Mouse (Mus musculus): ENCODE measurements at regions not wholly inside any gene's neighbourhood (a gene's known extent, or its start where the extent isn't known, plus 50 kb on each side); places are given as distances from the start of the nearest gene placed in this dataset.
"Not testable (repeated sequence)": the region's sequence is repeated elsewhere in the genome, so short reads cannot be mapped to it uniquely, and the experiment has no call there.

DNA sequence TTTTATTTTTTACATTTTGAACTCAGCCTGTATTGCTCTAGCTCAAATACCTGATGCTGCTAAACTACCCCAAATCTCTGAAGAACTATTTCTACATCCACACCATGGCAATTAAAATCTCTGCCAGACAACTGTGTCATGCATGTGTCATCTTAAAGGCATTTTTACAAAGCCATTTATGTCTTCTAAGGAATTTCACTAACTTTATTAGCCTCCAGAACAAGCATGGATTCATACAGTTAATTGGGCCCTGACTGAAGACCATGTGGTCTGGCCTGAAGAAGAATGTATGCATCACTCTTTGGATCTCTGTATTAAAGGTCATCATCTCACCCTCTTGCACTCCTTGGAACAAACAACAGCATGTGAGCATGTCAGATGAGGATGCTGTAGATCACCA, 593.5 kb downstream of the Efna5 start:
- no peak for DNase-seq (ENCODE audit: low spot score in 2 of 2)

- no peak for DNase-seq (ENCODE audit: low spot score in 2 of 2)
These were observed 594.0 kb downstream of the Efna5 start for GRCm38 (mm10) chr17:62287127-62287526.

- DNase-seq (ENCODE audit: low spot score in 2 of 2): no peak
These were observed 594.7 kb downstream of the Efna5 start for GRCm38 (mm10) chr17:62286086-62287080.

- no peak for DNase-seq (ENCODE audit: low spot score in 2 of 2)
These were observed 600.9 kb downstream of the Efna5 start for GRCm38 (mm10) chr17:62280201-62280600.

DNA sequence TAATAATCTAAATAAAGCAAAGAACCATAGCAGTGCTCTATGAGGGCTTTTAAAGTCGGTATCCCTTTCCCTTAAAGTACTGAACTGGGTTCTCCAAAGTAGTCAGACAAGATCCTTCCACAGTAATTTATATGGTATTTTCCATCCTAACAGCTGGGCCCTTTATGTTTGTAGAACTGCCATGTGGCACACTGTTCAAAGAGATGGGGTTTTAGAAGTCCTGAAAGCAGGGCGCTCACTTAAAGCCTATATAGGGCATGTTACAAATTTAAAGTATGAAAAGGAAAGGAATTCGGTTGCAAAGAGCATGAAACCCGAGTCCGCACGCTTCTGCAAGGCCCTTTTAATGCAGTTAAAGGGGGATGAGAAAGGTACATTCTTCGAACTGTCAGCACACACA, 609.7 kb downstream of the Efna5 start:
- DNase-seq (ENCODE audit: low spot score in 2 of 2): no peak

- no peak for DNase-seq (ENCODE audit: low spot score in 2 of 2)
These were observed 611.8 kb downstream of the Efna5 start for GRCm38 (mm10) chr17:62269279-62269678.

DNA sequence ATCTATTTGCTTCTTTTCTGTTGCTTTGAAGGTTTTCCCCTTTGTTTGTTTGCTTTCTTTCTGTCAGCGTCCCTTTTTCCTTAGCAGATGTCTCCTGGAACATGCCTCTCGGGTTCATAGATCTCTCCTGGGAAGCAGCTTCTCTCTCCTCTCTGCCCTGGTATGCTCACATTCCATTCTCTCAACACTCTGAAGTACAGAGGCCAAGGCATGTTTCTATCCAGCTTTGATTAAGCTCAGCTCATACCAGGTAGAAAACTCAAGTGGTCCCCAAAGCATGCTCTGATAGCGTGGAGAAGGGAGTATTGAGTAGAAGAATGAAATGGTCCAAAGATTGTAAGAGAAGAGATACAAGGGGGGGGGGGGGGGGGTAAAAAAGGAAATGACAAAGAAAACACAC, 627.7 kb downstream of the Efna5 start:
- no peak for DNase-seq (ENCODE audit: low spot score in 2 of 2)

GRCm38 (mm10) chr17:62248011-62248410, 633.1 kb downstream of the Efna5 start:
- no peak for DNase-seq (ENCODE audit: low spot score in 2 of 2)

GRCm38 (mm10) chr17:62246650-62247049, 634.5 kb downstream of the Efna5 start:
- no peak for DNase-seq (ENCODE audit: low spot score in 2 of 2)

GRCm38 (mm10) chr17:62230939-62231338, 650.2 kb downstream of the Efna5 start:
- no peak for DNase-seq (ENCODE audit: low spot score in 2 of 2)

GRCm38 (mm10) chr17:62210441-62211025, 670.6 kb downstream of the Efna5 start:
- DNase-seq (ENCODE audit: low spot score in 2 of 2): no peak

DNA sequence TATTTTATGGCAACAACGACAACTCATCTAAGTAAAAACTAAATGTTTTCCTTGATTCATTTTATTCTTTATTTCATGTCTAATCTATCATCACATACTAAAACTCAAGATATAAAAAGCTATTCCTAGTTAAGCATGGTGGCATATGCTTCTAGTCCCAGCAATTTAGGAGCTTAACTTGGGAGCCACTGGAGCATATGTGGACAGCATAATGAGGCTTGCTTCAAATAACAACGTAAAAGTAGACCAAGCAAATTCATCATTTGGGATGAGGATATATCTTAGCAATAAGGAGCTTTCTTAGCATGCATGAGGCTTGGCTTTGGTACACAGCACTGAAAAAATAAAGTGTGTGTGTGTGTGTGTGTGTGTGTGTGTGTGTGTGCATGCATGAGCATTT, 678.5 kb downstream of the Efna5 start:
- DNase-seq (ENCODE audit: low spot score in 2 of 2): no peak

- DNase-seq (ENCODE audit: low spot score in 2 of 2): no peak
These were observed 680.6 kb downstream of the Efna5 start for GRCm38 (mm10) chr17:62200491-62200890.

DNA sequence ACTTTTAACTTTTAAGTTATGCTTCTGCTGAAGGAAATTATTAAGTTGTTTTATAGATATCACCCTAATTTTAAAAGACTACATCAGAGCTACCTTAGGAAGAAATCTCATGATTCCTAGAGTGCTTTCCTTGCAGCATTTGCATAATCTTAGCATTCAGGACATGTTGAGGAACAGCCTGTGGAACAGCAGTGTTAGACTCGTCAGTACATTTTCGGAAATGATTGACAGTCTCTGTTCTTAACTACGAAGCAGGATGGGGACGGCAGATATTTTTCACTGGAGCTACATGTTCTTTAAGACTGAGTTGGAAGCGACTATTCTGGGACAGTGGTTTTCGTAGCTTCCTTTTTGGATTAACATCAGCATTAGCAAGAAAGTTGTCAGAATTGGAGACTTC, 681.6 kb downstream of the Efna5 start:
- peak in 1 of 2 experiments; percentile 8 for DNase-seq (ENCODE audit: low spot score in 2 of 2)

DNA sequence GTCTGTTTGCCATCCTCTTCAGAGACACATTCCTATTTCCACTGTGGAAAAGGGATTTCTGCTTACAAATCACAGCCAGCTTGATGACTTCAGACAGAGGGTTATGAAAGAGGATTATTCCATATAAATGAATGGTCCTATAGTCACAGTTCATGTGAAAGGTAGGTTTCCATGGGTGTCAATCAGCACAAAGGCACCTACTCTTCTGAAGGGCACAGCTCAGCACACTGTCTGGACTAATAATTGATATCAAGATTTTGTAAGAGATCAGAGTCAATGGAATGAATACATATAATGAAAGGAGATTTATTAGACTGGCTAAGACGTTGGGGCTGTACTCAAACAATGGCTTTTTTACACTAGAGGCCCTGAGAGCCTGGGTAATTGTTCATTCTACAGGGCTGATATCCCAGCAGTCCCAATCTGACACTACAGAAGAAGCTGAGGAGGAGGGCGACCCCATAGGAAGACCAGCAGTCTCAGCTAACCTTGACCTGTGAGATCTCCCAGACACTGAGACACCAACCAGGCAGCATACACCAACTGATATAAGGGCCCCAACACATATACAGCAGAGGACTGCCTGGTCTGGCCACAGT, 702.4 kb downstream of the Efna5 start:
- DNase-seq (ENCODE audit: low spot score in 2 of 2): no peak

GRCm38 (mm10) chr17:62176336-62176735, 704.8 kb downstream of the Efna5 start:
- no peak for DNase-seq (ENCODE audit: low spot score in 2 of 2)

DNA sequence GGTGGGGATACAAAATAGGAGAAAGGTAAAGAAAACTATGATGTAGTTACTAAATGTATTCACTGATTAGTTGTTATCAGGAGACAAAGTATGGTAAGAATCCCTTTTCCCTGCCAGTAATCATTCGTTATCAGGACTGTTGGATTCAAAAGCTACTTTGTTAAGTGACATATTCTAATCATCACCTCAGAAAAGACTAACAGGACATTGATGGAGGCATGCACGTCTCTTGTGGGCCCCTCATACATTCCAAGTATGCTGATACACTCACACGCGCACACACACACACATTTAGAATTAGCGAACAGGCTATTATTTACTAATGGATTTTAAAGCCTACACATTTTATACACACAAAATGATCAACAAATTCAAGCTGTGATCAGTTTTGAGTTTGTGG, 708.8 kb downstream of the Efna5 start:
- no peak for DNase-seq (ENCODE audit: low spot score in 2 of 2)

DNA sequence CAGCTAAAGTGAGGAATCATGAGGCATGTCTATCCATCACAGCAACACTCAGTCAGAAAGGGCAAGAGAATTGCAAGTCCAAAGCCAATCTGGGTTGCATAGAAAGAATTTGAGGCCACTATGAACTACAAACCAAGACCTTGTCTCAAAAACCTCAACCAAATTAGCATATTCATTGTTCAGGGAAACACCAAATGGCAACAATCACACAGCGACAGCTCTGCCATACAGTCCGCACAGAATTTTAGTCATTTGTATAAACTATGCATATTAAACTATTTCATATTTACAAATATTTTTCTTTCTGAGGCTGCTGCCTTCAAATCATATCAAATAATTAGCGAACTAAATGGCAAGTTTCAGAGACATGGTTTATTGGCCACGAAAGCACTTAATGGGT, 709.6 kb downstream of the Efna5 start:
- DNase-seq (ENCODE audit: low spot score in 2 of 2): no peak

GRCm38 (mm10) chr17:62161457-62161856, 719.7 kb downstream of the Efna5 start:
- no peak for DNase-seq (ENCODE audit: low spot score in 2 of 2)

DNA sequence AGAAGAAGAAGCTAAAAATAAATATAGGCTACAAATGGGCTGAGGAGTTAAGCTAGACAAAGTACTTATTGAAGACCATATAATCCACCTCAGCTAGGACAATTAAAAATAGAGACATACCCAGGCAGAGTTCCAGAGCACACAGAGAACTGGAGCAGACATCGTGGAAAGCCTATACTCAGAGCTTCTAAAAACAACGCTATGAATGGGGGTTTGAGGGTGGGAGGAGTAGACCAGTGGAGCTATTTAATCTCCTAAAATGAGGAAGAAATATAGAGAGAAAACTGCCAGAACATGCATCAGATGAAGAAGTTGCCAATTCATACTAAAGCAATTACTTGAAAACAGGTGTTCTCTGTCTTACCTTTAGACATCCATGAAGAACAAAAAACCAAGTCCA, 720.8 kb downstream of the Efna5 start:
- DNase-seq (ENCODE audit: low spot score in 2 of 2): no peak

DNA sequence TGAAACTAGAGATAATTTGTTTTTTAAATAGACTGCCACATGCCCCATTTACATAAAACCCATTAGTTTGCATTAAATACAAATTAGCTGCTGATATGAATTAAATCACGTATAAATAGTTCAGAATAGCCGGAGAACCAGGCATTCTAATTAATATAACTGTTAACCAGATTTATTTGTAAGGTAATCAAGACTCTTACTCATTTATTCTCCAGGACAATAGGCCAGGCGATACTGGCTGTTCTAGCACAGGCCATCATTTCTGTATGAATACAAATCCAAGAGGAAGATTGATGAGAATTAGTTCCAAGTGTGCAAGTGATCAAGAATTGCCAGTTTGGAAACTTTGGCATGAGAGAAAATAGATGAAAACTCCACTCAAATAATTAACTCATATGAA, 746.1 kb downstream of the Efna5 start:
- DNase-seq (ENCODE audit: low spot score in 2 of 2): no peak

DNA sequence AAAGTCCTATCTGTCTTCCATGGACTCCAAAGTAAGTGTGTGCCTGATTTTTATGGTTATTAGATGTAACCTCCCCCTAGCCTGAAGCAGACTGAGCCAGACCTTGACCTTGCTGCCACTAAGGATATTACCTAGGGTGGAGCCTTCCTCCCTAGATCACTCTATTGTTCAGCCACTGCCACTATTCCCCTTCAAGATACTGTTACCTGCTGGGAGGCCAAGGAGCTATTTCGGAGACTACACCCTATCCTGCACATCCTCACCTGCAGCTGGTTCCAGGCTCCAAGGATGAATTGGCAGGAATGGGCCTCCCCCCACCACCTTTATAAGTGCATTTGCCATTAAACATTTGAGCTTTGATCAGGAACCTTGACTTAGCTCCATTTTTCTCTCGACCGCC, 769.4 kb downstream of the Efna5 start:
- DNase-seq (ENCODE audit: low spot score in 2 of 2): not testable (repeated sequence)

Measured in layer of hippocampus, adult 8-10 months (tissue).